Mouse (Mus musculus) liver, embryonic 14.5 days (tissue): ENCODE results near the gene Pafah1b3. TPM values are rescaled to one million over a fixed set of nuclear protein-coding genes. Genes with fewer than 3 reads are reported as not detected.

Experiments used
- ATAC-seq: fragments of 200-750 bp; cut with Nextera tagmentation; 2 replicates; pipeline ENCODE4 v1.8.0; 2017; ENCODE audit warnings: moderate number of reproducible peaks, mild to moderate bottlenecking, moderate library complexity; ENCODE audit not compliant: insufficient read depth
- DNase-seq, 3 experiments: peaks; one replicate each; pipeline ENCODE4 v3.0.0-alpha.2; 2012 to 2013; ENCODE audit warnings: low read depth in 3 of 3, low spot score in 3 of 3
- H3K27ac ChIP-seq: fragments of 300-500 bp; sonication (generic); 2 replicates; pipeline ENCODE4 v1.5.1; 2014; ENCODE audit warnings: moderate library complexity, mild to moderate bottlenecking, control low read depth, inconsistent platforms
- H3K27me3 ChIP-seq: fragments of 300-500 bp; sonication (generic); 2 replicates; pipeline ENCODE4 v1.6.1; 2014; ENCODE audit warnings: mild to moderate bottlenecking, low read length, moderate library complexity; ENCODE audit not compliant: control insufficient read depth, insufficient read depth
- H3K36me3 ChIP-seq: fragments of 300-500 bp; sonication (generic); replicated peaks from 2 replicates; pipeline ENCODE4 v1.6.1; 2014; ENCODE audit warnings: low read depth; ENCODE audit not compliant: control insufficient read depth, insufficient read depth
- H3K4me1 ChIP-seq, 2 experiments: fragments of 200-500 bp in 1 of 2; fragments of 300-500 bp in 1 of 2; sonication (generic) in 1 of 2; replicated peaks; 2 replicates each; pipeline ENCODE4 v1.6.1; 2012 to 2014; ENCODE audit warnings: antibody characterized with exemption in 1 of 2, inconsistent platforms in 1 of 2, low read length in 1 of 2; ENCODE audit not compliant: control insufficient read depth in 2 of 2, insufficient read depth in 2 of 2
- H3K4me2 ChIP-seq: fragments of 300-500 bp; sonication (generic); 2 replicates; pipeline ENCODE4 v1.6.1; 2014; ENCODE audit warnings: low read depth, mild to moderate bottlenecking, control low read depth, moderate library complexity
- H3K4me3 ChIP-seq, 2 experiments: fragments of 200-500 bp in 1 of 2; fragments of 300-500 bp in 1 of 2; sonication (generic) in 1 of 2; 2 replicates each; pipeline ENCODE4 v1.5.1; 2012 to 2014; ENCODE audit warnings: low read depth in 2 of 2, low read length in 2 of 2, mild to moderate bottlenecking in 2 of 2, control low read depth in 1 of 2, inconsistent platforms in 1 of 2, moderate library complexity in 1 of 2; ENCODE audit not compliant: insufficient read depth in 1 of 2
- H3K9ac ChIP-seq: fragments of 300-500 bp; sonication (generic); replicated peaks from 2 replicates; pipeline ENCODE4 v1.6.1; 2014; ENCODE audit warnings: mild to moderate bottlenecking, control low read depth, moderate library complexity
- H3K9me3 ChIP-seq: fragments of 300-500 bp; sonication (generic); 2 replicates; pipeline ENCODE4 v1.6.1; 2016; ENCODE audit warnings: low read length, mixed read lengths; ENCODE audit not compliant: control insufficient read depth
- CTCF ChIP-seq: IDR thresholded peaks from 2 replicates; pipeline ENCODE4 v1.5.1; 2016; ENCODE audit warnings: antibody characterized with exemption, low read depth, control low read depth
- EP300 ChIP-seq: IDR thresholded peaks from 2 replicates; pipeline ENCODE4 v1.6.1; 2016; ENCODE audit warnings: antibody characterized with exemption, low read depth
- WGBS: fragments of 180-500 bp; shearing (Covaris S2); extraction: QIAGEN DNeasy Blood & Tissue Kit; methylation state at CpG from one replicate; pipeline ENCODE4 v1.1.7; 2014; ENCODE audit not compliant: insufficient replicate concordance; 5-methylcytosine and 5-hydroxymethylcytosine counted together
- polyA plus RNA-seq, 2 experiments: library from polyadenylated mRNA; depleted of rRNA in 1 of 2; stranded (reverse) in 1 of 2; unstranded in 1 of 2; fragments of >200 nt; fragmentation: Nextera tagmentation in 1 of 2; extraction: Ambion mirVana in 1 of 2; gene quantifications; 2 replicates each; pipeline versions ENCODE4 v1.2.1 to v1.2.3; 2012 to 2014

The Pafah1b3 gene
- polyA plus RNA-seq, 2 experiments: 24.3 to 26.2 TPM

- ATAC-seq: no peak
- WGBS: 25% methylated on average over 4 of the region's 4 CpGs
Measured at GRCm38 (mm10) chr7:25269029-25269428, 28.8 kb downstream of the Pafah1b3 start.

DNA sequence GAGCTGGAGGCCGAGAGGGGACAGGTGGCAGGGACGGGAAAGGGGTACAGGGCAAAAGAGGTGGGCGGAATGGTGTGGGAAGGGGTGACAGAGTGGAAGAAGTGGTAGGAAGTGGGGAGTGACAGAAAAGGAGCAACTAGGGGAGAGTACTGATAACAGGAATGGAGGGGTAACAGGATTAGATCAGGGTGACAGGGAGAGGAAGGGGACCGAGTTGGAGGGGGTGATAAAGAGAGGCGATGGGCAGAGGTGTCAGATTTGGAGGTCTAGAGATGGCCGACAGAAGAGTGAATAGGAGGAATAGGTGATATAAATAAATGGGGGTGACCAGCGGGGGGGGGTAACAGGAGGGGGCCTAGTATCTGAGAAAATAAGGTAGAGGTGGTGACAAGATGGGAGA is 29.2 kb downstream of the Pafah1b3 start:
- Histone ChIP-seq H3K4me3 (peak overlapping the region; percentile 68 to 95), H3K4me2 (peak overlapping the region; percentile 94), H3K27me3 (no peaks in the 10 kb centered on the region), H3K27ac (peak overlapping the region; percentile 63), H3K9me3 (no peaks in the 10 kb centered on the region), H3K4me1 (peaks cover 26 to 39% of the 10 kb centered on the region in 2 experiments), H3K36me3 (peaks cover 2% of the 10 kb centered on the region; the same call in 1 of the 2 replicates), H3K9ac (peak overlapping the region; percentile 84)
- no peak for DNase-seq
- WGBS: 0% methylated on average over 7 of the region's 7 CpGs
- TF ChIP-seq EP300: no peak
- no peak for TF ChIP-seq CTCF
- ATAC-seq: no peak

More at GRCm38 (mm10) chr7:25269029-25269428, 28.8 kb downstream of the Pafah1b3 start:
- peak overlapping the region; percentile 63 for H3K27ac ChIP-seq
- peak overlapping the region; percentile 94 for H3K4me2 ChIP-seq
- H3K4me3 ChIP-seq: peak overlapping the region; percentile 68 to 95
- DNase-seq: no peak
- H3K36me3 ChIP-seq: peaks cover 2% of the 10 kb centered on the region; the same call in 1 of the 2 replicates
- H3K9me3 ChIP-seq: no peaks in the 10 kb centered on the region
- no peaks in the 10 kb centered on the region for H3K27me3 ChIP-seq
- TF ChIP-seq CTCF (no peak), EP300 (no peak)
- peak overlapping the region; percentile 84 for H3K9ac ChIP-seq
- peaks cover 29 to 41% of the 10 kb centered on the region in 2 experiments for H3K4me1 ChIP-seq

DNA sequence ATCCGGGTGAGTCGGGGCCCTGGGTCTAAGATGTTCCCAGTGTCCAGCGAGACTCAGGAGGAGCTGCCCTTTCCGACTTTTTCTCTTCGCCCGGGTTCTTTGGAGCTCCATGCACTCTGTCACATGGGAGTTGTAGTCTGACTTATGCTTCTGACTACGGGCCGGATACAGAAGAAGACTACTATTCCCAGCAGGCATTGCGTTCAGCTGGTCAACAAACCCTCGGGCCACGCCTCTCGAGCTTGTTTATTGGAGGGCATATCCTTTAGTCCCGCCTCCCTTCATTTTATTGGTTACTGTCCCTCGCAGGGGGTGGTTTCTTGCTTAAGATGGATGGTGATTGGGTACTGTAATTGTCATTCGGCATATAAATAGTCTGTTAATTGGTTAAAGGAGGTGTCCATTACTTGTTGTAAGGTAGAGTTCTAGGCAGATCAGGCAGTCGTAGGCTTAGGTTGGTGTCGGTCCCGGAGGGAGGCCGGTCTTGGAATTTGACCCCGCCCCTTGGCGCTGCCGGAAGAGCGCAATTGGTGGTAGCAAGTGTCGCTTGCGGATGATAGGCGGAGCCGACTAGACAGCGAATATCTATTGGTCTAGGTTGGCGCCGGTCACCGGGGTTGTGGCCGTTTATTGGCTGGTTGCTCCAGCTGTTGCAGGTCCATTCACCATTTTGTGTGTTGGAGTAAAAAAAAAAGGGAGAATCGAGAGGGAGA is 29.9 kb downstream of the Pafah1b3 start:
- H3K4me1 ChIP-seq: peaks cover 19 to 33% of the 10 kb centered on the region in 2 experiments

GRCm38 (mm10) chr7:25267301-25267750 is 30.5 kb downstream of the Pafah1b3 start, which contains the start of gene Cic:
Cic (plus strand) TSS chr7:25267704.
- TF ChIP-seq EP300: peak; percentile 32; the same call in 1 of the 2 replicates
- no peak for TF ChIP-seq CTCF
- no peaks in the 10 kb centered on the region; the same call in 1 of the 2 replicates for H3K36me3 ChIP-seq
- peak within 1 kb of the TSS; percentile 68 to 95 for H3K4me3 ChIP-seq
- ATAC-seq: peak; percentile 78
- H3K4me2 ChIP-seq: peak within 1 kb of the TSS; percentile 94
- H3K9me3 ChIP-seq: no peaks in the 10 kb centered on the region
- H3K27ac ChIP-seq: peak within 1 kb of the TSS; percentile 68
- peak; percentile 97 to 98 (median 98) for DNase-seq
- peak within 1 kb of the TSS; percentile 84 for H3K9ac ChIP-seq
- peaks cover 18 to 31% of the 10 kb centered on the region in 2 experiments for H3K4me1 ChIP-seq
- H3K27me3 ChIP-seq: no peaks in the 10 kb centered on the region
- under 1% methylated on average over 29 of the region's 29 CpGs for WGBS

More for the DNA sequence above, 29.9 kb downstream of the Pafah1b3 start:
- DNase-seq (peak; percentile 100), ATAC-seq (peak; percentile 88)
- under 1% methylated on average over 33 of the region's 33 CpGs for WGBS
- Histone ChIP-seq H3K4me3 (peak overlapping the region; percentile 68 to 95), H3K4me2 (peak overlapping the region; percentile 94), H3K36me3 (no peaks in the 10 kb centered on the region; the same call in 1 of the 2 replicates), H3K9me3 (no peaks in the 10 kb centered on the region), H3K27me3 (no peaks in the 10 kb centered on the region), H3K9ac (peak overlapping the region; percentile 84), H3K27ac (peak overlapping the region; percentile 68)
- TF ChIP-seq EP300: peak; percentile 64; the same call in 1 of the 2 replicates
- no peak for TF ChIP-seq CTCF
